Mouse (Mus musculus) macrophage (primary cell): ENCODE results near the gene Socs4. TPM values are rescaled to one million over a fixed set of nuclear protein-coding genes. Genes with fewer than 3 reads are reported as not detected.

Experiments
- H3K27ac ChIP-seq: fragments of 350-480 bp; formaldehyde crosslinking; 2 replicates; pipeline ENCODE4 v1.9.0; 2021
- H3K36me3 ChIP-seq: fragments of 350-480 bp; formaldehyde crosslinking; 2 replicates; pipeline ENCODE4 v1.9.0; 2021; ENCODE audit errors: inconsistent target
- H3K4me3 ChIP-seq: fragments of 350-480 bp; formaldehyde crosslinking; 2 replicates; pipeline ENCODE4 v1.9.0; 2021; ENCODE audit errors: inconsistent target
- H3K79me2 ChIP-seq: fragments of 350-480 bp; formaldehyde crosslinking; 2 replicates; pipeline ENCODE4 v1.9.0; 2021; ENCODE audit errors: inconsistent target
- WGBS: methylation state at CpG from one replicate; pipeline ENCODE4 v1.1.7; 2026; ENCODE audit warnings: inconsistent platforms; ENCODE audit not compliant: missing documents; 5-methylcytosine and 5-hydroxymethylcytosine counted together
- polyA plus RNA-seq: library from polyadenylated mRNA; stranded (reverse); fragments of 250-400 nt; gene quantifications from 3 replicates; pipeline ENCODE4 v1.2.4, GENCODE M21; 2018; ENCODE audit warnings: inconsistent platforms

The Socs4 gene
- polyA plus RNA-seq, 1 experiment from 2014 or later, result 10.1 TPM

GRCm38 (mm10) chr14:47340231-47340925 is 63.6 kb downstream of the Socs4 start:
- Histone ChIP-seq H3K36me3 (no peaks in the 10 kb centered on the region), H3K4me3 (no peak overlapping the region), H3K79me2 (peaks cover 4% of the 10 kb centered on the region; the same call in 1 of the 2 replicates), H3K27ac (no peak overlapping the region)
- 94% methylated on average over 10 of the region's 10 CpGs for WGBS

GRCm38 (mm10) chr14:47341811-47342291 is 65.1 kb downstream of the Socs4 start:
- H3K27ac ChIP-seq, result no peak overlapping the region
- H3K4me3 ChIP-seq, result no peak overlapping the region
- H3K36me3 ChIP-seq, result no peaks in the 10 kb centered on the region
- H3K79me2 ChIP-seq, result no peaks in the 10 kb centered on the region
- 73% methylated on average over 4 of the region's 4 CpGs for WGBS

Other genes starting within 250 kb of the Socs4 start
- 5.9 to 18.8 TPM (median 16.6 TPM) in 3 replicates for gene Gch1, start 87.5 kb upstream of the Socs4 start, polyA plus RNA-seq
- gene Wdhd1, start 74 bp upstream of the Socs4 start, polyA plus RNA-seq, result 3.8 to 25.5 TPM (median 11.8 TPM) in 3 replicates
- 44.9 to 52.8 TPM (median 52.2 TPM) in 3 replicates for gene Mapk1ip1l, start 21.3 kb downstream of the Socs4 start, polyA plus RNA-seq
- 3,973 to 5,612 TPM (median 5,299 TPM) in 3 replicates for gene Lgals3, start 90.8 kb downstream of the Socs4 start, polyA plus RNA-seq
- 0.40 to 11.8 TPM (median 7.6 TPM) in 3 replicates for gene Dlgap5, start 141.5 kb downstream of the Socs4 start, polyA plus RNA-seq
- 13.3 to 16.6 TPM (median 14.3 TPM) in 3 replicates for gene Fbxo34, start 173.5 kb downstream of the Socs4 start, polyA plus RNA-seq